Mouse (Mus musculus) brain, embryonic 14.5 days (tissue): Measurements from ENCODE around the gene Cdkl1.

Experiments
- CTCF ChIP-seq: fragments of 200-500 bp; IDR thresholded peaks from 2 replicates; pipeline ENCODE4 v1.5.1; 2012; ENCODE audit warnings: inconsistent platforms, mild to moderate bottlenecking, moderate library complexity, borderline replicate concordance; ENCODE audit not compliant: insufficient read depth, insufficient read length; ENCODE audit errors: extremely low read depth
- POLR2A ChIP-seq: fragments of 200-500 bp; IDR thresholded peaks from 2 replicates; pipeline ENCODE4 v1.6.1; 2012; ENCODE audit warnings: mild to moderate bottlenecking, inconsistent platforms, borderline replicate concordance; ENCODE audit not compliant: poor library complexity, insufficient read depth, insufficient read length, severe bottlenecking; ENCODE audit errors: extremely low read depth

- TF ChIP-seq POLR2A (no peak), CTCF (no peak)
These were observed 5.2 kb upstream of the Cdkl1 start for GRCm38 (mm10) chr12:69796311-69796710.
